Mouse (Mus musculus): ENCODE results near the gene Fkbp4. TPM values are rescaled to one million over a fixed set of nuclear protein-coding genes. Genes with fewer than 3 reads are reported as not detected.

Gene Fkbp4
- polyA plus RNA-seq, 1 experiment from 2014 or later = 451 TPM

DNA sequence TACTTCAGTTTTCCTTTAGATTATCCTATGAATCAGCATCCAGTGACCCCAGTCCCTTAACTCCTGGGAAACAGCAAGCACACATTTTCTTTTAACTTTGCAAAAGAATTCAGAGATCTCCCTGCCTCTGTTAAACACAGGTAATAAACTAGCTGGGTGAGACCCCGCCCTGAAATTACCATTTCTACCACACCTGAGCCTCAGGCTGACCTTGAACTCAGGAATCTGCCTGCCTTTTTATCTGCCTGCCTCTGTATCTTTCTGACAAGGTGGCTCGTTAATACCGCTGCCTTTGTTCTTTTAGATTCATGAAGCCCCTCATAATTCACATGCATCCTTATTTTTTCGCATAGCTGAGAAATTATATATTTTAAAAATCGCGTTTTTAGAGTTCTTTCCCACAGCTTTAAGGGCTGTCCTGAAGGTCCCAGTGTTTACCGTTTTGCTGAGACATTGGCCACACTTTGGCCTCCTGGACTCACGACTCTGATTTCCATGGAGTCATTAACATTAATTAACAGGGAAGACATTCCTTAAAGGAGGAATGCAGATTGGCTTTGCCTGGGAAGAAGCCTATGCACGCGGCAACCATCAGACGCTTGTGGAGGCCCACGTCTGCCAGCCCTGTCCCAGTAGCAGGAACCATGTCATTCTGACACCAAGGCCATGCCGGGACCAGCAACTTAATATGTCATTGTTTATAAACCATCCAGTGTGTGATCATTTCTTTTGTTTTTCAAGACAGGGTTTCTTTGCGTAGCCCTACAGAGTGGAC, 22.4 kb upstream of the Fkbp4 start:
- no peaks in the 10 kb centered on the region for H3K36me3 ChIP-seq
- H3K27me3 ChIP-seq = no peaks in the 10 kb centered on the region
- no peak overlapping the region for H3K4me3 ChIP-seq
- 0 out of 2 replicates have a peak, but pooled peaks cover 6% of the 10 kb centered on the region for H3K9me3 ChIP-seq
- no peak overlapping the region for H3K9ac ChIP-seq
- 80% methylated on average over 14 of the region's 14 CpGs for WGBS
- no peak overlapping the region for H3K4me2 ChIP-seq (replicated peaks)
- no peak overlapping the region for H3K27ac ChIP-seq
- no peaks in the 10 kb centered on the region for H3K4me1 ChIP-seq
- ATAC-seq (ENCODE audit: low FRiP score, low read depth) = no peak

DNA sequence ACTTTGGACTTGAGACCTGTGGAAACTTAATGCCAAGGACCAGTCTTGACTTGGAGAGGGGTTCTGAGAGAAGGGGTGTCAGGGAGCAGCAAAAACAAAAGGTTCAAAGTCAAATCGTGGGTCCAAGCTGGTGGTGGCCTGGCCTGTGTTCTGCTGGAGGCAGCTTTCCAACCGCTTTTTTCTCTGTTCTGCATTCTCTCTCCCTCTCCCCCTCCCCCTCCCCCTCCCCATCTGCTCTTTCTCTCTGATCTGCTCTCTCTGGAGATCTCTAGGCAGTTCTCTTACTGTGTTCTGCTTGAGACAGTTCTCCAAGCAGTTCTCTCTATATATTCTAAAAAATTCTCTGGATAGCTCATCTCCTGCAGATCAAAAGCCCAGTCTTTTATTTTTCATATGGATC, 21.8 kb upstream of the Fkbp4 start:
- WGBS = 21% methylated on average over 2 of the region's 2 CpGs
- ATAC-seq (ENCODE audit: low FRiP score, low read depth) = no peak
- H3K27me3 ChIP-seq = no peaks in the 10 kb centered on the region

GRCm38 (mm10) chr6:128457186-128457585, 18.7 kb upstream of the Fkbp4 start:
- Histone ChIP-seq H3K4me1 (peaks cover 3% of the 10 kb centered on the region; the same call in 1 of the 2 replicates), H3K9me3 (0 out of 2 replicates have a peak, but pooled peaks cover 6% of the 10 kb centered on the region), H3K4me3 (no peak overlapping the region), H3K4me2 (replicated peaks) (no peak overlapping the region), H3K27ac (no peak overlapping the region), H3K27me3 (no peaks in the 10 kb centered on the region), H3K36me3 (no peaks in the 10 kb centered on the region), H3K9ac (no peak overlapping the region)
- ATAC-seq (ENCODE audit: low FRiP score, low read depth) = no peak
- 89% methylated on average over 5 of the region's 5 CpGs for WGBS

More for the DNA sequence above, 21.8 kb upstream of the Fkbp4 start:
- H3K36me3 ChIP-seq = no peaks in the 10 kb centered on the region
- H3K27ac ChIP-seq = no peak overlapping the region
- H3K9me3 ChIP-seq = 0 out of 2 replicates have a peak, but pooled peaks cover 6% of the 10 kb centered on the region
- no peak overlapping the region for H3K4me2 ChIP-seq (replicated peaks)
- H3K4me3 ChIP-seq = no peak overlapping the region
- no peaks in the 10 kb centered on the region for H3K4me1 ChIP-seq
- no peak overlapping the region for H3K9ac ChIP-seq

- Histone ChIP-seq H3K9me3 (0 out of 2 replicates have a peak, but pooled peaks cover 6% of the 10 kb centered on the region), H3K27ac (no peak overlapping the region), H3K4me1 (peaks cover 6% of the 10 kb centered on the region; the same call in 1 of the 2 replicates), H3K9ac (no peak overlapping the region), H3K27me3 (no peaks in the 10 kb centered on the region), H3K36me3 (no peaks in the 10 kb centered on the region), H3K4me3 (no peak overlapping the region), H3K4me2 (replicated peaks) (no peak overlapping the region)
- WGBS = 73% methylated on average over 12 of the region's 12 CpGs
- ATAC-seq (ENCODE audit: low FRiP score, low read depth) = no peak
Observed at GRCm38 (mm10) chr6:128455835-128456605, 17.5 kb upstream of the Fkbp4 start.

DNA sequence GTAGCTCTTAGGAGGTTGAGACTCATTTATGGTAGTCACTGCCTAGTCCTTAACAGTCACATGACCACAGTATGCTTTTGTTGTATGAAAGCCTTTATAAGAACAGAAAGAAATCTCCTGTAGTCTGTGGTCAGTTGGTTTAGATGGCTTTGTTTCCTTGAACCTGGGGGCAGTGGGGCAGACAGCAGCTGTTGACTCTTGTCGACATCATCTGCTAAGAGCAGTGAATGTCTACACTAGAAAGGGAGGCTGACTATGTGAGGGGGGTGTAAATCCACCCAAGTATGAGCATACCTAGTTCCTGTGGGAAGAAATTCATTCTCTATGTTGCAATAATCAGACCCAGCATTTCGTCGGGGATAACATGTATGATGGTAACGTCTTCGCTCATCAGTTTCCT, 8.6 kb upstream of the Fkbp4 start:
- Histone ChIP-seq H3K4me1 (peaks cover 1% of the 10 kb centered on the region; the same call in 1 of the 2 replicates), H3K4me3 (no peak overlapping the region), H3K4me2 (replicated peaks) (no peak overlapping the region), H3K9me3 (no peaks in the 10 kb centered on the region), H3K36me3 (no peaks in the 10 kb centered on the region), H3K9ac (no peak overlapping the region), H3K27ac (no peak overlapping the region), H3K27me3 (no peaks in the 10 kb centered on the region)
- 97% methylated on average over 5 of the region's 5 CpGs for WGBS
- ATAC-seq (ENCODE audit: low FRiP score, low read depth) = no peak

DNA sequence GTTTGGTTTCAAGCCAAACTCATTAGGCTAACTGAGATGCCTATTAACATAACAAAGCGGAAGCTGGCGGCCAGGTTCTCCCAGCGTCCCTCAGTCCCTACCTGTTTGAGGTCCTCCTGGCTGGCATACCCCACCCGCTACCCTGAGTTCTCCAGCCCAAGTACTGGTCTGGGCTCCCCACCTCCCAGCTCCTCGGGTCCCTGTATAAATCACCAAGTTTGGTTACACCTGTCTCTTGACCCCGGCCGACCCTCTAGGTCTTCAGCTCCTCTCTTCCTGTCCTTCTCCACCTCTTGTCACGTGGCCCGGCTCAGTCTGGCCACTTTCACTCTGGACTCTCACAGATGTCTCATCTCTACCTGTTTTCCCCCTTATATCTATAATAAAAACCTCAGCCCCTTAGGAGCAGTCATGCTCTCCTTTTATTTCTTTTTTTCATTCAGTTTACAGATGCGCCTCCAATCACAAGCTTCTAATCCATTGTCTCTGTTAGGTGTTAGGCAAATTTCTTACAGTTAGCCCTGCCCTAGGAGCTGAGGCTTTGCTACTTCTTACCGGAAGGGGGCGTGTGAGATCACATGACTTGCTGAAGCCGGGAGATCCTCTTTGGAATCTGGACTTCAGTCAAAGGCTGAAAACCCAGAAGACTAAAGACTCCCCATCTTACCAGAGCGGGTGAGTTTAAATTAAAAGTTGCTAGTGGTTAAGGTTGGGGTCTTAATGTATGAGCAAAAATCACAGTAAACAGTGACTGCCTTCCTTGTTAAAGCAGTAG, 7.5 kb upstream of the Fkbp4 start:
- no peaks in the 10 kb centered on the region for H3K36me3 ChIP-seq
- no peaks in the 10 kb centered on the region for H3K4me1 ChIP-seq
- H3K9ac ChIP-seq = no peak overlapping the region
- H3K27me3 ChIP-seq = no peaks in the 10 kb centered on the region
- no peak overlapping the region for H3K4me3 ChIP-seq
- H3K4me2 ChIP-seq (replicated peaks) = peak overlapping the region; percentile 27
- H3K27ac ChIP-seq = no peak overlapping the region
- 0 out of 2 replicates have a peak, but pooled peaks have one; percentile 52 for ATAC-seq (ENCODE audit: low FRiP score, low read depth)
- no peaks in the 10 kb centered on the region for H3K9me3 ChIP-seq
- WGBS = 13% methylated on average over 14 of the region's 14 CpGs

- Histone ChIP-seq H3K4me2 (replicated peaks) (no peak overlapping the region), H3K36me3 (peaks cover 14% of the 10 kb centered on the region), H3K4me3 (no peak overlapping the region), H3K4me1 (peaks cover 21% of the 10 kb centered on the region), H3K9ac (no peak overlapping the region), H3K27ac (no peak overlapping the region), H3K27me3 (no peaks in the 10 kb centered on the region), H3K9me3 (no peaks in the 10 kb centered on the region)
- ATAC-seq (ENCODE audit: low FRiP score, low read depth) = no peak
- WGBS = 92% methylated on average over 2 of the region's 2 CpGs
Observed at GRCm38 (mm10) chr6:128440238-128440637, 1.8 kb upstream of the Fkbp4 start.

- ATAC-seq (ENCODE audit: low FRiP score, low read depth) = peak; percentile 73
- Histone ChIP-seq H3K27ac (peak overlapping the region; percentile 82), H3K4me2 (replicated peaks) (peak overlapping the region; percentile 84), H3K27me3 (no peaks in the 10 kb centered on the region), H3K9me3 (no peaks in the 10 kb centered on the region), H3K4me1 (peaks cover 21% of the 10 kb centered on the region), H3K36me3 (peaks cover 27% of the 10 kb centered on the region), H3K9ac (peak overlapping the region; percentile 66), H3K4me3 (peak overlapping the region; percentile 97)
- WGBS = 18% methylated on average over 18 of the region's 18 CpGs
Observed at GRCm38 (mm10) chr6:128438871-128439341, 429 bp upstream of the Fkbp4 start.

GRCm38 (mm10) chr6:128437731-128438316, 653 bp downstream of the Fkbp4 start:
- WGBS = under 1% methylated on average over 52 of the region's 52 CpGs
- peak overlapping the region; percentile 96 for H3K9ac ChIP-seq
- H3K27me3 ChIP-seq = no peaks in the 10 kb centered on the region
- peak overlapping the region; percentile 97 for H3K4me3 ChIP-seq
- peak overlapping the region; percentile 90 for H3K27ac ChIP-seq
- peak; percentile 65 for ATAC-seq (ENCODE audit: low FRiP score, low read depth)
- H3K36me3 ChIP-seq = peaks cover 38% of the 10 kb centered on the region
- peak overlapping the region; percentile 84 for H3K4me2 ChIP-seq (replicated peaks)
- no peaks in the 10 kb centered on the region for H3K9me3 ChIP-seq
- peaks cover 21% of the 10 kb centered on the region for H3K4me1 ChIP-seq

DNA sequence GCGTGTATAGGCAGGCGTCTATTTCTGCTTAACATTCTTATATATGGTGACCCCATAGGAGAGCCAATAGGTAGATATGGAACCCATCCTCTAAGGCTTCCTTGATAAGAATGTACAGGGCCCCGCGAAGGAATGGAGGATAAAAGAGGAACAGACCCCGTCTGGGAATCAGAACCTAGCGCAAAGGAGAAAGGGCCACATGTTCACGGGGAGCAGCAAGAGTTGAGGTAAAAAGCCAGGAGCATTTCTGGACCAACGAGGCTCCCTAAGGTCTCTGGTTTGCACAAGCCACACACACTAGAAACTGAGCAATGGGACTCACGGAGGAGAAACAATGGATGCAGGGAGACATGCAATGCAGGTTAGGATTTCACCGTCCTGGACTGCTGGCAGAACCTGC, 1.2 kb downstream of the Fkbp4 start:
- no peaks in the 10 kb centered on the region for H3K9me3 ChIP-seq

GRCm38 (mm10) chr6:128436356-128437005, 2.0 kb downstream of the Fkbp4 start:
- peak overlapping the region; percentile 97 for H3K4me3 ChIP-seq
- H3K9me3 ChIP-seq = no peaks in the 10 kb centered on the region
- H3K27me3 ChIP-seq = no peaks in the 10 kb centered on the region
- no peak for ATAC-seq (ENCODE audit: low FRiP score, low read depth)
- H3K9ac ChIP-seq = peak overlapping the region; percentile 96; the same call in 1 of the 2 replicates
- 91% methylated on average over 8 of the region's 8 CpGs for WGBS
- peaks cover 21% of the 10 kb centered on the region for H3K4me1 ChIP-seq
- peak overlapping the region; percentile 84 for H3K4me2 ChIP-seq (replicated peaks)
- no peak overlapping the region for H3K27ac ChIP-seq
- H3K36me3 ChIP-seq = peaks cover 52% of the 10 kb centered on the region

More for the DNA sequence above, 1.2 kb downstream of the Fkbp4 start:
- Histone ChIP-seq H3K27me3 (no peaks in the 10 kb centered on the region), H3K4me2 (replicated peaks) (peak overlapping the region; percentile 84), H3K4me1 (peaks cover 21% of the 10 kb centered on the region), H3K36me3 (peaks cover 44% of the 10 kb centered on the region), H3K9ac (peak overlapping the region; percentile 96), H3K4me3 (peak overlapping the region; percentile 97), H3K27ac (peak overlapping the region; percentile 90; the same call in 1 of the 2 replicates)
- no peak for ATAC-seq (ENCODE audit: low FRiP score, low read depth)
- 3% methylated on average over 10 of the region's 10 CpGs for WGBS
